ENCODE assay signal across 8 mouse cellular contexts in genomic region chr10:83544103-83544479, GRCm38 (mm10). TPM values are rescaled to one million over a fixed set of nuclear protein-coding genes. Genes with fewer than 3 reads are reported as not detected.
DNase-seq lines count a peak whose midpoint lies in the region; ATAC-seq and TF ChIP-seq lines count a peak whose summit lies in the region.

No protein-coding gene starts in this region.

- no peak for TF ChIP-seq POLR2A in testis, adult 2 months (IDR thresholded peaks at IDR 0.05; ENCODE audit: control insufficient read depth, low read depth, low read length)

- H3K9ac ChIP-seq in forebrain, embryonic 16.5 days (replicated peaks; ENCODE audit: low read depth, low read length): peak overlapping the region; percentile 84
- H3K9ac ChIP-seq in liver, embryonic 15.5 days: peak overlapping the region; percentile 86
- peak overlapping the region; percentile 91 for H3K9ac ChIP-seq in neural tube, embryonic 15.5 days (replicated peaks)

- under 1% methylated on average over 32 of the region's 41 CpGs for WGBS in forebrain, embryonic 16.5 days
- WGBS in liver, embryonic 15.5 days (ENCODE audit: insufficient replicate concordance): under 1% methylated on average over 41 of the region's 41 CpGs
- WGBS in neural tube, embryonic 15.5 days: under 1% methylated on average over 36 of the region's 41 CpGs

- no peaks in the 10 kb centered on the region; the same call in 1 of the 2 replicates for H3K4me1 ChIP-seq in testis, adult 2 months (ENCODE audit: control insufficient read depth, insufficient read depth, low read length)
- H3K4me1 ChIP-seq in forebrain, embryonic 16.5 days (replicated peaks; ENCODE audit: control insufficient read depth, insufficient read depth, low read length): peaks cover 11% of the 10 kb centered on the region
- peaks cover 16% of the 10 kb centered on the region for H3K4me1 ChIP-seq in liver, embryonic 15.5 days (replicated peaks)
- H3K4me1 ChIP-seq in neural tube, embryonic 15.5 days: peaks cover 23% of the 10 kb centered on the region

- peak overlapping the region; percentile 94 for H3K4me3 ChIP-seq in testis, adult 2 months (ENCODE audit: control insufficient read depth, low read depth, low read length)
- H3K4me3 ChIP-seq in forebrain, embryonic 16.5 days (replicated peaks; ENCODE audit: low read length): peak overlapping the region; percentile 68
- peak overlapping the region; percentile 95 for H3K4me3 ChIP-seq in liver, embryonic 15.5 days (replicated peaks)
- H3K4me3 ChIP-seq in neural tube, embryonic 15.5 days (replicated peaks): peak overlapping the region; percentile 76

- no peak for TF ChIP-seq CTCF in testis, adult 2 months (IDR thresholded peaks at IDR 0.05; ENCODE audit: control insufficient read depth, insufficient read depth, insufficient replicate concordance, low read depth, low read length)

- H3K36me3 ChIP-seq in testis, adult 2 months (ENCODE audit: control insufficient read depth, insufficient read depth, low read length): no peaks in the 10 kb centered on the region
- no peaks in the 10 kb centered on the region for H3K36me3 ChIP-seq in forebrain, embryonic 16.5 days (ENCODE audit: control insufficient read depth, insufficient read depth)
- peaks cover 5% of the 10 kb centered on the region for H3K36me3 ChIP-seq in liver, embryonic 15.5 days (replicated peaks)
- peaks cover 8% of the 10 kb centered on the region; the same call in 1 of the 2 replicates for H3K36me3 ChIP-seq in neural tube, embryonic 15.5 days

- peak; percentile 82 for ATAC-seq in frontal cortex, adult (ENCODE audit: low TSS enrichment)
- peak; percentile 92 for ATAC-seq in forebrain, embryonic 16.5 days
- peak; percentile 86 for ATAC-seq in liver, embryonic 15.5 days (ENCODE audit: insufficient read depth)
- peak; percentile 88 for ATAC-seq in neural tube, embryonic 15.5 days (ENCODE audit: low FRiP score)

- H3K9me3 ChIP-seq in forebrain, embryonic 16.5 days (ENCODE audit: control insufficient read depth, low read length): no peaks in the 10 kb centered on the region
- no peaks in the 10 kb centered on the region for H3K9me3 ChIP-seq in liver, embryonic 15.5 days (replicated peaks)
- H3K9me3 ChIP-seq in neural tube, embryonic 15.5 days (replicated peaks): no peaks in the 10 kb centered on the region

- H3K4me2 ChIP-seq in forebrain, embryonic 16.5 days (ENCODE audit: low read length): peak overlapping the region; percentile 63
- H3K4me2 ChIP-seq in liver, embryonic 15.5 days: peak overlapping the region; percentile 86
- peak overlapping the region; percentile 62 for H3K4me2 ChIP-seq in neural tube, embryonic 15.5 days

- no peak for DNase-seq in frontal cortex, postnatal 10 days (ENCODE audit: low spot score in 2 of 2)
- no peak for DNase-seq in testis, postnatal 14 days (ENCODE audit: low spot score)
- no peak for DNase-seq in adrenal gland, adult (ENCODE audit: inconsistent age in 2 of 2, low spot score in 1 of 2)

- peak overlapping the region; percentile 94 for H3K27ac ChIP-seq in testis, adult 2 months (ENCODE audit: control insufficient read depth, insufficient read depth, low read depth, low read length)
- peak overlapping the region; percentile 87 for H3K27ac ChIP-seq in forebrain, embryonic 16.5 days (ENCODE audit: low read length)
- H3K27ac ChIP-seq in liver, embryonic 15.5 days (replicated peaks): peak overlapping the region; percentile 84
- H3K27ac ChIP-seq in neural tube, embryonic 15.5 days (replicated peaks): peak overlapping the region; percentile 93

- no peaks in the 10 kb centered on the region for H3K27me3 ChIP-seq in testis, adult 2 months (ENCODE audit: control insufficient read depth, insufficient read depth, low read length)
- H3K27me3 ChIP-seq in forebrain, embryonic 16.5 days (replicated peaks; ENCODE audit: control insufficient read depth, insufficient read depth, low read length): no peaks in the 10 kb centered on the region
- H3K27me3 ChIP-seq in liver, embryonic 15.5 days: peaks cover 11% of the 10 kb centered on the region; the same call in 1 of the 2 replicates
- no peaks in the 10 kb centered on the region for H3K27me3 ChIP-seq in neural tube, embryonic 15.5 days (replicated peaks)

RNA-seq across cellular contexts. Expression of gene Washc4, which starts 0.5 kb away (rescaled TPM):
- 0.89 and 1.3 TPM in 2 replicates for polyA plus RNA-seq in testis, adult 2 months (2012; rRNA removed)
- 31.8 and 32.3 TPM in 2 replicates for polyA plus RNA-seq in forebrain, embryonic 16.5 days (2015; fragmentation: Nextera tagmentation; extraction: Ambion mirVana)
- 10.2 and 10.5 TPM in 2 replicates for polyA plus RNA-seq in liver, embryonic 15.5 days (2015; fragmentation: Nextera tagmentation; extraction: Ambion mirVana)
- 31.4 and 35.4 TPM in 2 replicates for polyA plus RNA-seq in neural tube, embryonic 15.5 days (2015; fragmentation: Nextera tagmentation; extraction: Ambion mirVana)

RNA-seq across cellular contexts. Expression of gene Aldh1l2, which starts 10.2 kb away (rescaled TPM):
- polyA plus RNA-seq in testis, adult 2 months (2012; rRNA removed): 0.32 and 0.34 TPM in 2 replicates
- polyA plus RNA-seq in forebrain, embryonic 16.5 days (2015; fragmentation: Nextera tagmentation; extraction: Ambion mirVana): 23.7 and 23.9 TPM in 2 replicates
- polyA plus RNA-seq in liver, embryonic 15.5 days (2015; fragmentation: Nextera tagmentation; extraction: Ambion mirVana): 0.21 and 0.55 TPM in 2 replicates
- polyA plus RNA-seq in neural tube, embryonic 15.5 days (2015; fragmentation: Nextera tagmentation; extraction: Ambion mirVana): 13.0 and 15.4 TPM in 2 replicates
